Comparison of ENCODE assay signal across 28 mouse cellular contexts in the genomic region with DNA sequence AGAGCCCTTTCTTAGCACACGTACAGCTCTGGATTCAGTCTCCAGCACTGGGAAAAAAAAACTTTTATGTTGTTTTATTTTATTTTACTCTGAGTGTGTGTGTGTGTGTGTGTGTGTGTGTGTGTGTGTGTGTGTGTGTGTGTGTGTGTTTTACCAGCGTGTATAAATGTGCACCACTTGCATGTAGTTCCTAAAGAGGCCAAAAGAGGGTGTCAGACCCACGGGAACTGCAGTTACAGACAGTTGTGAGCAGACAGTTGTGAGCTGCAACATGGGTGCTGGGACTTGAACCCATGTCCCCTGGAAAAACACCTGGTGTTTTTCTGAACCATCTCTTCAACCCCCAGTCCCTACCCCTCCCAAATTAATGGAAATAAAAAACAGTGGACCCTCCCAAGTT.
DNase-seq lines count a peak whose midpoint lies in the region; ATAC-seq and TF ChIP-seq lines count a peak whose summit lies in the region.
"Had no signal": no experiment of that assay in that cellular context is flagged by ENCODE, and none has a peak within 500 bp of the region (broad histone marks: within the 10 kb centered on the region; RNA-seq: fewer than 3 reads in every experiment).

No protein-coding gene starts in this region.

- H3K27ac ChIP-seq in hindbrain, postnatal 0 days = no peak overlapping the region
- no peak overlapping the region for H3K27ac ChIP-seq in hindbrain, embryonic 12.5 days
- H3K27ac ChIP-seq in kidney, postnatal 0 days = no peak overlapping the region
- H3K27ac ChIP-seq: embryonic facial prominence, embryonic 12.5 days; embryonic facial prominence, embryonic 15.5 days; gastrocnemius, adult 2 months; heart, embryonic 10.5 days; heart, embryonic 13.5 days; hindbrain, embryonic 15.5 days; intestine, embryonic 15.5 days had no signal

- H3K4me1 ChIP-seq in hindbrain, postnatal 0 days (ENCODE audit: insufficient read depth, low read length) = no peaks in the 10 kb centered on the region
- no peaks in the 10 kb centered on the region for H3K4me1 ChIP-seq in hindbrain, embryonic 12.5 days
- H3K4me1 ChIP-seq in kidney, postnatal 0 days (replicated peaks; ENCODE audit: insufficient read depth, low read length) = no peaks in the 10 kb centered on the region
- H3K4me1 ChIP-seq: embryonic facial prominence, embryonic 12.5 days; embryonic facial prominence, embryonic 15.5 days; heart, embryonic 10.5 days; heart, embryonic 13.5 days; hindbrain, embryonic 15.5 days; intestine, embryonic 15.5 days had no signal

- in situ Hi-C loops in Patski (cut with MboI; ENCODE audit: low pct_unique_long_range_greater_than_20kb) = no loop called here

- no peak overlapping the region for H3K9ac ChIP-seq in hindbrain, postnatal 0 days (replicated peaks; ENCODE audit: low read length)
- no peak overlapping the region for H3K9ac ChIP-seq in hindbrain, embryonic 12.5 days
- no peak overlapping the region for H3K9ac ChIP-seq in kidney, postnatal 0 days (ENCODE audit: low read depth, low read length)
- H3K9ac ChIP-seq: embryonic facial prominence, embryonic 12.5 days; embryonic facial prominence, embryonic 15.5 days; forebrain, postnatal 0 days; heart, embryonic 13.5 days; hindbrain, embryonic 15.5 days; intestine, embryonic 15.5 days had no signal

- ATAC-seq in hindbrain, postnatal 0 days = no peak
- ATAC-seq in hindbrain, embryonic 12.5 days (ENCODE audit: low FRiP score) = no peak
- ATAC-seq in kidney, postnatal 0 days (replicated peaks; ENCODE audit: low FRiP score, low read depth) = no peak
- ATAC-seq in Patski = no peak
- ATAC-seq: forebrain, embryonic 14.5 days; forebrain, postnatal 0 days; intestine, embryonic 15.5 days had no signal

- H3K9me3 ChIP-seq in hindbrain, postnatal 0 days (ENCODE audit: low read length) = no peaks in the 10 kb centered on the region
- no peaks in the 10 kb centered on the region for H3K9me3 ChIP-seq in hindbrain, embryonic 12.5 days (replicated peaks)
- H3K9me3 ChIP-seq in kidney, postnatal 0 days (replicated peaks; ENCODE audit: low read length) = no peaks in the 10 kb centered on the region
- H3K9me3 ChIP-seq: embryonic facial prominence, embryonic 12.5 days; embryonic facial prominence, embryonic 15.5 days; heart, embryonic 10.5 days; heart, embryonic 13.5 days; hindbrain, embryonic 15.5 days; intestine, embryonic 15.5 days had no signal

- 86% methylated on average over 3 of the region's 3 CpGs for WGBS in hindbrain, postnatal 0 days
- whole genome bisulfite sequencing in hindbrain, embryonic 12.5 days = 92% methylated on average over 2 of the region's 3 CpGs
- 93% methylated on average over 3 of the region's 3 CpGs for WGBS in kidney, postnatal 0 days

- no peak for DNase-seq in hindbrain, postnatal 0 days (ENCODE audit: low spot score)
- DNase-seq in kidney, postnatal 0 days (ENCODE audit: low spot score) = no peak
- no peak for DNase-seq in kidney, adult 8-10 months
- DNase-seq in Patski (ENCODE audit: low read depth, low spot score) = no peak
- no peak for DNase-seq in T-cell, adult 2 months (ENCODE audit: low spot score)
- DNase-seq in spleen, postnatal 36 days (ENCODE audit: low spot score in 2 of 2) = no peak
- DNase-seq: adrenal gland, adult 2 months; adrenal gland, postnatal 14 days; B cell, adult 2 months; cerebellum, adult 18-20 months; cerebellum, adult 9-10 months; cerebellum, postnatal 25 days; forebrain, postnatal 0 days; gastrocnemius, adult 2 months; gastrocnemius, postnatal 14 days; heart, adult 18-20 months; heart, postnatal 14 days; heart, postnatal 4 days had no signal

- H3K27me3 ChIP-seq in hindbrain, postnatal 0 days (ENCODE audit: insufficient read depth, low read length) = no peaks in the 10 kb centered on the region
- H3K27me3 ChIP-seq in hindbrain, embryonic 12.5 days = no peaks in the 10 kb centered on the region
- no peaks in the 10 kb centered on the region for H3K27me3 ChIP-seq in kidney, postnatal 0 days (ENCODE audit: insufficient read depth, low read length)
- no peaks in the 10 kb centered on the region for H3K27me3 ChIP-seq in Patski
- H3K27me3 ChIP-seq: CH12.LX; embryonic facial prominence, embryonic 12.5 days; embryonic facial prominence, embryonic 15.5 days; heart, embryonic 13.5 days; hindbrain, embryonic 15.5 days; intestine, embryonic 15.5 days had no signal

- 0 out of 2 replicates have a peak, but pooled peaks have one; percentile 17 for TF ChIP-seq CTCF in hindbrain, postnatal 0 days (IDR thresholded peaks at IDR 0.05; ENCODE audit: low read depth)
- TF ChIP-seq CTCF in kidney, postnatal 0 days (IDR thresholded peaks at IDR 0.05; ENCODE audit: low read depth) = peak; percentile 31; the same call in 1 of the 2 replicates
- peak; percentile 18 for TF ChIP-seq CTCF in Patski (IDR thresholded peaks at IDR 0.05)

- POLR2A ChIA-PET in Patski (lab: Charles Lee) = interaction anchor here (0.7 kb wide), 1 partner anchor 305 kb away, joined by 4 read pairs; no protein-coding TSS in a partner anchor

- CTCF ChIA-PET in Patski (lab: Charles Lee) = no interaction called here

- H3K36me3 ChIP-seq in hindbrain, postnatal 0 days (ENCODE audit: insufficient read depth, low read length) = no peaks in the 10 kb centered on the region
- no peaks in the 10 kb centered on the region for H3K36me3 ChIP-seq in hindbrain, embryonic 12.5 days
- H3K36me3 ChIP-seq in kidney, postnatal 0 days (ENCODE audit: insufficient read depth, low read length) = no peaks in the 10 kb centered on the region
- H3K36me3 ChIP-seq: embryonic facial prominence, embryonic 12.5 days; embryonic facial prominence, embryonic 15.5 days; G1E; heart, embryonic 10.5 days; heart, embryonic 13.5 days; hindbrain, embryonic 15.5 days; intestine, embryonic 15.5 days had no signal

- no peak overlapping the region for H3K4me3 ChIP-seq in hindbrain, postnatal 0 days (ENCODE audit: low read length)
- H3K4me3 ChIP-seq in hindbrain, embryonic 12.5 days = no peak overlapping the region
- no peak overlapping the region for H3K4me3 ChIP-seq in kidney, postnatal 0 days (replicated peaks; ENCODE audit: low read depth, low read length)
- H3K4me3 ChIP-seq: embryonic facial prominence, embryonic 12.5 days; embryonic facial prominence, embryonic 15.5 days; gastrocnemius, adult 2 months; heart, embryonic 10.5 days; heart, embryonic 13.5 days; hindbrain, embryonic 15.5 days; intestine, embryonic 15.5 days had no signal

- H3K4me2 ChIP-seq in hindbrain, postnatal 0 days (ENCODE audit: low read depth, low read length) = no peak overlapping the region
- no peak overlapping the region for H3K4me2 ChIP-seq in hindbrain, embryonic 12.5 days (replicated peaks)
- no peak overlapping the region for H3K4me2 ChIP-seq in kidney, postnatal 0 days (ENCODE audit: low read length)
- H3K4me2 ChIP-seq: embryonic facial prominence, embryonic 12.5 days; embryonic facial prominence, embryonic 15.5 days; heart, embryonic 13.5 days; hindbrain, embryonic 15.5 days; intestine, embryonic 15.5 days had no signal
